Mouse (Mus musculus): ENCODE data around the gene Serpina3m. TPM values are rescaled to one million over a fixed set of nuclear protein-coding genes. Genes with fewer than 3 reads are reported as not detected.

Serpina3m gene
- polyA plus RNA-seq, 1 experiment from 2014 or later, result not detected

- no peaks in the 10 kb centered on the region for H3K4me1 ChIP-seq (replicated peaks)
- ATAC-seq, result no peak
- H3K4me3 ChIP-seq (replicated peaks), result no peak overlapping the region
- H3K27ac ChIP-seq, result no peak overlapping the region
- 65% methylated on average over 5 of the region's 5 CpGs for WGBS
- H3K36me3 ChIP-seq, result no peaks in the 10 kb centered on the region
- no peak overlapping the region for H3K9ac ChIP-seq
- H3K27me3 ChIP-seq (replicated peaks), result no peaks in the 10 kb centered on the region
- H3K9me3 ChIP-seq, result no peaks in the 10 kb centered on the region
- H3K4me2 ChIP-seq (replicated peaks), result no peak overlapping the region
These were observed 65.7 kb downstream of the Serpina3m start for GRCm38 (mm10) chr12:104403968-104404367.

GRCm38 (mm10) chr12:104406454-104406885, 68.2 kb downstream of the Serpina3m start, which contains the start of gene Serpina3n:
Serpina3n (plus strand) TSS chr12:104406729.
- no peaks in the 10 kb centered on the region for H3K9me3 ChIP-seq
- no peaks in the 10 kb centered on the region for H3K27me3 ChIP-seq (replicated peaks)
- H3K36me3 ChIP-seq, result no peaks in the 10 kb centered on the region
- ATAC-seq, result no peak
- no peak within 1 kb of the TSS for H3K4me2 ChIP-seq (replicated peaks)
- H3K4me1 ChIP-seq (replicated peaks), result no peaks in the 10 kb centered on the region
- no peak within 1 kb of the TSS for H3K4me3 ChIP-seq (replicated peaks)
- 52% methylated on average over 4 of the region's 4 CpGs for WGBS
- H3K9ac ChIP-seq, result no peak within 1 kb of the TSS
- no peak within 1 kb of the TSS for H3K27ac ChIP-seq

- Histone ChIP-seq H3K36me3 (no peaks in the 10 kb centered on the region), H3K9me3 (no peaks in the 10 kb centered on the region), H3K4me1 (replicated peaks) (no peaks in the 10 kb centered on the region), H3K27ac (no peak overlapping the region), H3K27me3 (replicated peaks) (no peaks in the 10 kb centered on the region), H3K4me2 (replicated peaks) (no peak overlapping the region), H3K4me3 (replicated peaks) (no peak overlapping the region), H3K9ac (no peak overlapping the region)
- no peak for ATAC-seq
- WGBS, result 83% methylated on average over 6 of the region's 6 CpGs
These were observed 74.2 kb downstream of the Serpina3m start for GRCm38 (mm10) chr12:104412507-104412906.

GRCm38 (mm10) chr12:104414576-104414975, 76.3 kb downstream of the Serpina3m start:
- Histone ChIP-seq H3K4me3 (replicated peaks) (no peak overlapping the region), H3K9me3 (no peaks in the 10 kb centered on the region), H3K27me3 (replicated peaks) (peaks cover 4% of the 10 kb centered on the region; the same call in 1 of the 2 replicates), H3K9ac (no peak overlapping the region), H3K36me3 (no peaks in the 10 kb centered on the region), H3K4me1 (replicated peaks) (no peaks in the 10 kb centered on the region), H3K4me2 (replicated peaks) (no peak overlapping the region), H3K27ac (no peak overlapping the region)
- no peak for ATAC-seq
- 58% methylated on average over 2 of the region's 2 CpGs for WGBS

GRCm38 (mm10) chr12:104415625-104416315, 77.5 kb downstream of the Serpina3m start:
- H3K9me3 ChIP-seq, result no peaks in the 10 kb centered on the region
- no peak overlapping the region for H3K4me3 ChIP-seq (replicated peaks)
- no peaks in the 10 kb centered on the region for H3K36me3 ChIP-seq
- H3K9ac ChIP-seq, result no peak overlapping the region
- peaks cover 4% of the 10 kb centered on the region; the same call in 1 of the 2 replicates for H3K27me3 ChIP-seq (replicated peaks)
- H3K4me1 ChIP-seq (replicated peaks), result no peaks in the 10 kb centered on the region
- H3K27ac ChIP-seq, result no peak overlapping the region
- H3K4me2 ChIP-seq (replicated peaks), result no peak overlapping the region
- peak; percentile 50; the same call in 1 of the 2 replicates for ATAC-seq
- WGBS, result 33% methylated on average over 6 of the region's 6 CpGs

- H3K9ac ChIP-seq, result no peak overlapping the region
- H3K4me1 ChIP-seq (replicated peaks), result no peaks in the 10 kb centered on the region
- H3K4me3 ChIP-seq (replicated peaks), result no peak overlapping the region
- peak; percentile 64 for ATAC-seq
- H3K27ac ChIP-seq, result no peak overlapping the region
- H3K4me2 ChIP-seq (replicated peaks), result peak overlapping the region; percentile 49
- H3K9me3 ChIP-seq, result no peaks in the 10 kb centered on the region
- H3K36me3 ChIP-seq, result no peaks in the 10 kb centered on the region
- WGBS, result 17% methylated on average over 17 of the region's 17 CpGs
- H3K27me3 ChIP-seq (replicated peaks), result peaks cover 4% of the 10 kb centered on the region; the same call in 1 of the 2 replicates
These were observed 80.3 kb downstream of the Serpina3m start for GRCm38 (mm10) chr12:104418340-104419135.

- Histone ChIP-seq H3K9ac (no peak overlapping the region), H3K36me3 (no peaks in the 10 kb centered on the region), H3K4me3 (replicated peaks) (no peak overlapping the region), H3K27ac (no peak overlapping the region), H3K9me3 (no peaks in the 10 kb centered on the region), H3K4me1 (replicated peaks) (no peaks in the 10 kb centered on the region), H3K27me3 (replicated peaks) (peaks cover 4% of the 10 kb centered on the region; the same call in 1 of the 2 replicates), H3K4me2 (replicated peaks) (no peak overlapping the region)
- 16% methylated on average over 2 of the region's 2 CpGs for WGBS
- no peak for ATAC-seq
These were observed 80.8 kb downstream of the Serpina3m start for GRCm38 (mm10) chr12:104419136-104419462.

GRCm38 (mm10) chr12:104422615-104423392, 84.5 kb downstream of the Serpina3m start:
- peaks cover 5% of the 10 kb centered on the region; the same call in 1 of the 2 replicates for H3K27me3 ChIP-seq (replicated peaks)
- no peaks in the 10 kb centered on the region for H3K4me1 ChIP-seq (replicated peaks)
- no peak overlapping the region for H3K4me2 ChIP-seq (replicated peaks)
- no peak overlapping the region for H3K9ac ChIP-seq
- no peak overlapping the region for H3K27ac ChIP-seq
- no peak overlapping the region for H3K4me3 ChIP-seq (replicated peaks)
- no peaks in the 10 kb centered on the region for H3K36me3 ChIP-seq
- WGBS, result 62% methylated on average over 11 of the region's 11 CpGs
- H3K9me3 ChIP-seq, result no peaks in the 10 kb centered on the region
- no peak for ATAC-seq

GRCm38 (mm10) chr12:104425591-104425990, 87.3 kb downstream of the Serpina3m start:
- 72% methylated on average over 3 of the region's 3 CpGs for WGBS
- H3K27ac ChIP-seq, result no peak overlapping the region
- no peak overlapping the region for H3K4me2 ChIP-seq (replicated peaks)
- H3K27me3 ChIP-seq (replicated peaks), result 0 out of 2 replicates have a peak, but pooled peaks cover 3% of the 10 kb centered on the region
- H3K4me1 ChIP-seq (replicated peaks), result no peaks in the 10 kb centered on the region
- H3K36me3 ChIP-seq, result no peaks in the 10 kb centered on the region
- no peak for ATAC-seq
- H3K9ac ChIP-seq, result no peak overlapping the region
- no peaks in the 10 kb centered on the region for H3K9me3 ChIP-seq
- no peak overlapping the region for H3K4me3 ChIP-seq (replicated peaks)

- Histone ChIP-seq H3K27ac (no peak overlapping the region), H3K4me3 (replicated peaks) (no peak overlapping the region), H3K4me2 (replicated peaks) (no peak overlapping the region), H3K9me3 (no peaks in the 10 kb centered on the region), H3K4me1 (replicated peaks) (no peaks in the 10 kb centered on the region), H3K27me3 (replicated peaks) (0 out of 2 replicates have a peak, but pooled peaks cover 3% of the 10 kb centered on the region), H3K36me3 (no peaks in the 10 kb centered on the region), H3K9ac (no peak overlapping the region)
- 0 out of 2 replicates have a peak, but pooled peaks have one; percentile 23 for ATAC-seq
- 4% methylated on average over 7 of the region's 7 CpGs for WGBS
These were observed 88.6 kb downstream of the Serpina3m start for GRCm38 (mm10) chr12:104426915-104427314.

GRCm38 (mm10) chr12:104431359-104431758, 93.1 kb downstream of the Serpina3m start:
- no peak overlapping the region for H3K9ac ChIP-seq
- no peak overlapping the region for H3K4me3 ChIP-seq (replicated peaks)
- no peak overlapping the region for H3K27ac ChIP-seq
- 0 out of 2 replicates have a peak, but pooled peaks cover 2% of the 10 kb centered on the region for H3K4me1 ChIP-seq (replicated peaks)
- 56% methylated on average over 10 of the region's 10 CpGs for WGBS
- H3K27me3 ChIP-seq (replicated peaks), result no peaks in the 10 kb centered on the region; the same call in 1 of the 2 replicates
- no peaks in the 10 kb centered on the region for H3K9me3 ChIP-seq
- no peak for ATAC-seq
- no peaks in the 10 kb centered on the region for H3K36me3 ChIP-seq
- H3K4me2 ChIP-seq (replicated peaks), result no peak overlapping the region

GRCm38 (mm10) chr12:104433214-104433613, 94.9 kb downstream of the Serpina3m start:
- H3K4me1 ChIP-seq (replicated peaks), result 0 out of 2 replicates have a peak, but pooled peaks cover 2% of the 10 kb centered on the region

More at GRCm38 (mm10) chr12:104433214-104433613, 94.9 kb downstream of the Serpina3m start:
- H3K27me3 ChIP-seq (replicated peaks), result no peaks in the 10 kb centered on the region; the same call in 1 of the 2 replicates
- H3K27ac ChIP-seq, result no peak overlapping the region
- H3K4me3 ChIP-seq (replicated peaks), result no peak overlapping the region
- 49% methylated on average over 7 of the region's 7 CpGs for WGBS
- 0 out of 2 replicates have a peak, but pooled peaks have one; percentile 55 for ATAC-seq
- no peak overlapping the region for H3K4me2 ChIP-seq (replicated peaks)
- H3K9ac ChIP-seq, result no peak overlapping the region
- no peaks in the 10 kb centered on the region for H3K36me3 ChIP-seq
- H3K9me3 ChIP-seq, result no peaks in the 10 kb centered on the region
